Mouse (Mus musculus) liver, embryonic 14.5 days (tissue): ENCODE measurements at regions not wholly inside any gene's neighbourhood (a gene's known extent, or its start where the extent isn't known, plus 50 kb on each side); places are given as distances from the start of the nearest gene placed in this dataset.

Experiments
- ATAC-seq: fragments of 200-750 bp; cut with Nextera tagmentation; 2 replicates; pipeline ENCODE4 v1.8.0; 2017; ENCODE audit warnings: moderate number of reproducible peaks, mild to moderate bottlenecking, moderate library complexity; ENCODE audit not compliant: insufficient read depth
- DNase-seq, 3 experiments: peaks; one replicate each; pipeline ENCODE4 v3.0.0-alpha.2; 2012 to 2013; ENCODE audit warnings: low read depth in 3 of 3, low spot score in 3 of 3
- H3K27ac ChIP-seq: fragments of 300-500 bp; sonication (generic); 2 replicates; pipeline ENCODE4 v1.5.1; 2014; ENCODE audit warnings: moderate library complexity, mild to moderate bottlenecking, control low read depth, inconsistent platforms
- H3K27me3 ChIP-seq: fragments of 300-500 bp; sonication (generic); 2 replicates; pipeline ENCODE4 v1.6.1; 2014; ENCODE audit warnings: mild to moderate bottlenecking, low read length, moderate library complexity; ENCODE audit not compliant: control insufficient read depth, insufficient read depth
- H3K36me3 ChIP-seq: fragments of 300-500 bp; sonication (generic); replicated peaks from 2 replicates; pipeline ENCODE4 v1.6.1; 2014; ENCODE audit warnings: low read depth; ENCODE audit not compliant: control insufficient read depth, insufficient read depth
- H3K4me1 ChIP-seq, 2 experiments: fragments of 200-500 bp in 1 of 2; fragments of 300-500 bp in 1 of 2; sonication (generic) in 1 of 2; replicated peaks; 2 replicates each; pipeline ENCODE4 v1.6.1; 2012 to 2014; ENCODE audit warnings: antibody characterized with exemption in 1 of 2, inconsistent platforms in 1 of 2, low read length in 1 of 2; ENCODE audit not compliant: control insufficient read depth in 2 of 2, insufficient read depth in 2 of 2
- H3K4me2 ChIP-seq: fragments of 300-500 bp; sonication (generic); 2 replicates; pipeline ENCODE4 v1.6.1; 2014; ENCODE audit warnings: low read depth, mild to moderate bottlenecking, control low read depth, moderate library complexity
- H3K4me3 ChIP-seq, 2 experiments: fragments of 200-500 bp in 1 of 2; fragments of 300-500 bp in 1 of 2; sonication (generic) in 1 of 2; 2 replicates each; pipeline ENCODE4 v1.5.1; 2012 to 2014; ENCODE audit warnings: low read depth in 2 of 2, low read length in 2 of 2, mild to moderate bottlenecking in 2 of 2, control low read depth in 1 of 2, inconsistent platforms in 1 of 2, moderate library complexity in 1 of 2; ENCODE audit not compliant: insufficient read depth in 1 of 2
- H3K9ac ChIP-seq: fragments of 300-500 bp; sonication (generic); replicated peaks from 2 replicates; pipeline ENCODE4 v1.6.1; 2014; ENCODE audit warnings: mild to moderate bottlenecking, control low read depth, moderate library complexity
- H3K9me3 ChIP-seq: fragments of 300-500 bp; sonication (generic); 2 replicates; pipeline ENCODE4 v1.6.1; 2016; ENCODE audit warnings: low read length, mixed read lengths; ENCODE audit not compliant: control insufficient read depth
- CTCF ChIP-seq: IDR thresholded peaks from 2 replicates; pipeline ENCODE4 v1.5.1; 2016; ENCODE audit warnings: antibody characterized with exemption, low read depth, control low read depth
- EP300 ChIP-seq: IDR thresholded peaks from 2 replicates; pipeline ENCODE4 v1.6.1; 2016; ENCODE audit warnings: antibody characterized with exemption, low read depth
- WGBS: fragments of 180-500 bp; shearing (Covaris S2); extraction: QIAGEN DNeasy Blood & Tissue Kit; methylation state at CpG from one replicate; pipeline ENCODE4 v1.1.7; 2014; ENCODE audit not compliant: insufficient replicate concordance; 5-methylcytosine and 5-hydroxymethylcytosine counted together

DNA sequence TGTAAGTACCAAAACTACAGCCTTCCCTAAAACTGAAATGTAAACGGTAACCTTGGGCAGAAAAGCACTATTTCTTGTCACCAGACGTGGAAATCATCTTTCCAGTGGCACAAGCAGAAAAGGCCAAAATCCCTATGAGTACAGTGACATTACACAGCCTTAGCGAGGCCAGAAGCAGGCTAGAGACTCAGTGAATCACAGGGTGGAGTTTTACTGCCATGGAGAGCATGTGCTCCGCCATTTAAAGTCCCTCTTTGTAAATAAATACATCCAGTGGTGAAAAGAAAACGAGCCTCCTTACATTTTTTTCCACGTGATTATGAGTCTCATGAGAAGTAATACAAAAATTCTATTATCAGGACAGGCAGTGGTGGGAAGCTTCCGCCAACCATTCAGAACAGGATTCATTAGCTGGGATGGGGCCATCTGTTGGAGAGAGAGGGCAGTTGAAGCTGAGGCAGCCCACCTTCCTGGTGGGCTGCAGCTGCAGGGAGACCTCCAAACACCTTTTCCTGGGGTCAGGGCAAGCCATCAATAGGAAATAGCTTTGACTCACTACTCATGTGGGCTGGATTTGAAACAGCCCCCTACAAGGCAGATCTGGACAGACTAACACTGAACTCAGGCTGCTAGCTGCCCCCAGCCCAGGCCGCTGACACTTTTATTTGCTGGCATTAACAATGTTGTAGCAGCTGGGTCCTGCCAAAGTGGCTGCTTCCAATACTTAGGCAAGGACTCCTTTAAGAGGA lies 146.5 kb upstream of the Hnrnpa3 start:
- 48% methylated on average over 8 of the region's 8 CpGs for WGBS
- no peak overlapping the region for H3K4me3 ChIP-seq
- ATAC-seq: no peak

GRCm38 (mm10) chr2:75514171-75514570 lies 144.9 kb upstream of the Hnrnpa3 start:
- Histone ChIP-seq H3K9ac (no peak overlapping the region), H3K4me3 (no peak overlapping the region), H3K4me2 (no peak overlapping the region), H3K27me3 (no peaks in the 10 kb centered on the region), H3K27ac (no peak overlapping the region), H3K9me3 (no peaks in the 10 kb centered on the region), H3K36me3 (no peaks in the 10 kb centered on the region), H3K4me1 (no peaks in the 10 kb centered on the region)
- no peak for DNase-seq
- no peak for ATAC-seq
- TF ChIP-seq CTCF (no peak), EP300 (no peak)
- 61% methylated on average over 6 of the region's 6 CpGs for WGBS

More for the DNA sequence above, 146.5 kb upstream of the Hnrnpa3 start:
- DNase-seq: no peak
- no peaks in the 10 kb centered on the region for H3K36me3 ChIP-seq
- no peak overlapping the region for H3K9ac ChIP-seq
- H3K4me2 ChIP-seq: no peak overlapping the region
- no peak for TF ChIP-seq CTCF
- TF ChIP-seq EP300: no peak
- H3K9me3 ChIP-seq: no peaks in the 10 kb centered on the region
- no peaks in the 10 kb centered on the region for H3K4me1 ChIP-seq
- H3K27ac ChIP-seq: no peak overlapping the region
- no peaks in the 10 kb centered on the region for H3K27me3 ChIP-seq

- no peak for ATAC-seq
- no peak overlapping the region for H3K4me3 ChIP-seq
- H3K9me3 ChIP-seq: no peaks in the 10 kb centered on the region
- no peaks in the 10 kb centered on the region for H3K27me3 ChIP-seq
- H3K4me1 ChIP-seq: no peaks in the 10 kb centered on the region
- no peaks in the 10 kb centered on the region for H3K36me3 ChIP-seq
- DNase-seq: no peak
- no peak overlapping the region for H3K27ac ChIP-seq
- H3K4me2 ChIP-seq: no peak overlapping the region
- no peak for TF ChIP-seq EP300
- TF ChIP-seq CTCF: no peak
- no peak overlapping the region for H3K9ac ChIP-seq
- WGBS: 59% methylated on average over 11 of the region's 11 CpGs
Observed at GRCm38 (mm10) chr2:75516223-75516622, 142.8 kb upstream of the Hnrnpa3 start.

GRCm38 (mm10) chr2:75517096-75517495 lies 142.0 kb upstream of the Hnrnpa3 start:
- no peak for TF ChIP-seq EP300
- no peak for TF ChIP-seq CTCF
- Histone ChIP-seq H3K4me3 (no peak overlapping the region), H3K27ac (no peak overlapping the region), H3K9ac (no peak overlapping the region), H3K4me2 (no peak overlapping the region), H3K9me3 (no peaks in the 10 kb centered on the region), H3K27me3 (no peaks in the 10 kb centered on the region), H3K4me1 (no peaks in the 10 kb centered on the region), H3K36me3 (no peaks in the 10 kb centered on the region)
- ATAC-seq (no peak), DNase-seq (no peak)
- WGBS: 54% methylated on average over 3 of the region's 3 CpGs

GRCm38 (mm10) chr2:75518607-75519006 lies 140.5 kb upstream of the Hnrnpa3 start:
- ATAC-seq (no peak), DNase-seq (no peak)
- Histone ChIP-seq H3K27ac (no peak overlapping the region), H3K4me2 (no peak overlapping the region), H3K4me1 (no peaks in the 10 kb centered on the region), H3K9me3 (no peaks in the 10 kb centered on the region), H3K36me3 (no peaks in the 10 kb centered on the region), H3K9ac (no peak overlapping the region), H3K27me3 (no peaks in the 10 kb centered on the region), H3K4me3 (no peak overlapping the region)
- WGBS: 50% methylated on average over 1 of the region's 1 CpGs
- TF ChIP-seq CTCF (no peak), EP300 (no peak)
